Mouse (Mus musculus): ENCODE data around the gene Ifi47.

GRCm38 (mm10) chr11:49081356-49081755, 5.0 kb downstream of the Ifi47 start:
- TF ChIP-seq CTCF (IDR thresholded peaks at IDR 0.05; ENCODE audit: extremely low read depth, insufficient read depth, insufficient read length, insufficient replicate concordance) (no peak), POLR2A (IDR thresholded peaks at IDR 0.05; ENCODE audit: low read depth, low read length) (no peak)

Measured in spleen, adult 2 months (tissue).